Mouse (Mus musculus) lung, adult 2 months (tissue): Measurements from ENCODE around the gene Gucy2c. TPM values are rescaled to one million over a fixed set of nuclear protein-coding genes. Genes with fewer than 3 reads are reported as not detected.

Experiments
- DNase-seq: peaks from one replicate; pipeline ENCODE4 v3.0.0; 2022
- H3K4me1 ChIP-seq: fragments of 200-500 bp; 2 replicates; pipeline ENCODE4 v1.6.1; 2011; ENCODE audit warnings: low read length; ENCODE audit not compliant: control insufficient read depth, insufficient read depth
- H3K4me3 ChIP-seq: fragments of 200-500 bp; replicated peaks from 2 replicates; pipeline ENCODE3; 2011; ENCODE audit warnings: low read depth, mild to moderate bottlenecking, control low read depth, low read length; ENCODE audit errors: extremely low read depth
- CTCF ChIP-seq: fragments of 200-500 bp; IDR thresholded peaks from 2 replicates; pipeline ENCODE4 v1.5.1; 2011; ENCODE audit warnings: mild to moderate bottlenecking, low read length, control low read depth; ENCODE audit not compliant: insufficient read depth
- POLR2A ChIP-seq: fragments of 200-500 bp; IDR thresholded peaks from 2 replicates; pipeline ENCODE4 v1.6.1; 2011; ENCODE audit warnings: low read depth, mild to moderate bottlenecking, control low read depth, low read length, borderline replicate concordance; ENCODE audit errors: extremely low read depth
- WGBS: fragments of 180-500 bp; shearing (Covaris S2); methylation state at CpG from one replicate; pipeline ENCODE4 v1.1.7; 2018; 5-methylcytosine and 5-hydroxymethylcytosine counted together
- polyA plus RNA-seq: library from polyadenylated mRNA; depleted of rRNA; stranded (reverse); fragments of >200 nt; gene quantifications from 2 replicates; pipeline ENCODE4 v1.2.3, GENCODE M21; 2012

The Gucy2c gene
- polyA plus RNA-seq, 1 experiment = 0.04 TPM

DNA sequence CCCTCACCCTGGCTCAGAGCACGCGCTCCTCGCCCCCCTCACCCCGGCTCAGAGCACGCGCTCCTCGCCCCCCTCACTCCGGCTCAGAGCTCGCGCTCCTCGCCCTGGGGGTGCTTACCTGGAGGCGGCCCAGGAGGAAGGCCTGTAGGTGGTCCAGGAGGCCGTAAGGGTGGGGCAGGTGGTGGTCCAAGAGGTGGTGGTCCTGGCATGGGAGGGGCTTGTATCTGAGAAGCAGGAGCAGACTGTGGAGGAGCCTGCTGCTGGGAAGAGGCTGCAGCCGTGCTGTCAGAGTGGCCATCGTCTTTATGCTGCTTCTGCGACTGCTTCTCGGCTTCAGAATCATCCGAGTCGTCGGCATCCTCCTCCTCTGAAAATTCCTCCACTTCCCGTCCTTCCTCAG, 35.3 kb upstream of the Gucy2c start:
- no peaks in the 10 kb centered on the region; the same call in 1 of the 2 replicates for H3K4me1 ChIP-seq
- TF ChIP-seq CTCF (no peak), POLR2A (no peak)
- no peak for DNase-seq
- 93% methylated on average over 21 of the region's 21 CpGs for WGBS
- H3K4me3 ChIP-seq = no peak overlapping the region

DNA sequence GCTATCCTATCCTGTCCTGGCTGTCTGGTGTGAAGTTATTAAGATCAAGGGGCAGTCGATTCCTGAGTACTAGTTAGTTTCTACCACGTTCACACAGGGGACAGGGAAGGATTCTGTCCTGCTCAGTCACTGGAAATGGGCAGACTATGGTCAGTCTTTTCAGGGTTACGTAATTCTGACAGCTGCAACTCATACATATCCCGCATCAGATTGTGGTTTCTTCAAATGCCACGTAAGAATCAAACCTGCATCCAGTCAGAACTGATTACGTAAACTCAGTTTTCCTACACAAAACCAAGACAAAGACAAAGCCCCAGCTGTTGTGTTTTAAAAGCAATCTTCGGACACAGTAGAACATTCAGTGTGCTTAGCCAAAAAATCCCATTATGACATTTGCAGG, 33.8 kb upstream of the Gucy2c start:
- TF ChIP-seq POLR2A (no peak), CTCF (no peak)
- no peak overlapping the region for H3K4me3 ChIP-seq
- no peaks in the 10 kb centered on the region; the same call in 1 of the 2 replicates for H3K4me1 ChIP-seq
- DNase-seq = no peak
- 81% methylated on average over 7 of the region's 7 CpGs for WGBS

DNA sequence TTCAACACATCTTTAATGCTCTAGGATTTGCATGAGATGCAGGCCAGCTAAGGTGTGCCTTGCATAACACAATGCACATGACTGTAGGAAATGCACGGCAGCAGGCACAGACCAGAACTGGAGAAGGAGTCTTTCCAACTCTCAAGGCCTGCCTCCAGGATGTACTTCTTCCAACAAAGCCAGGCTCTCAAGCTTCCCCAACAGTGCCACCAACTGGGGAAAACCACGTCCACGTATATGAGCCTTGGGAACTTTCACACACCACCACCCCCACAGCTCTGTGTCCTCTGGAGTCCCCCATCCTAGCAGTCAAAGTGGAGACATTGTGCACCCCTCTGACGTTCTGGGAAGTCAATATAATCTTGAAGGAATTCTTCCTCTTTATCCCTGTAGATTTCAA, 31.6 kb upstream of the Gucy2c start:
- Histone ChIP-seq H3K4me1 (peaks cover 5% of the 10 kb centered on the region; the same call in 1 of the 2 replicates), H3K4me3 (no peak overlapping the region)
- no peak for DNase-seq
- WGBS = 25% methylated on average over 4 of the region's 4 CpGs
- TF ChIP-seq POLR2A (no peak), CTCF (peak; percentile 43)

DNA sequence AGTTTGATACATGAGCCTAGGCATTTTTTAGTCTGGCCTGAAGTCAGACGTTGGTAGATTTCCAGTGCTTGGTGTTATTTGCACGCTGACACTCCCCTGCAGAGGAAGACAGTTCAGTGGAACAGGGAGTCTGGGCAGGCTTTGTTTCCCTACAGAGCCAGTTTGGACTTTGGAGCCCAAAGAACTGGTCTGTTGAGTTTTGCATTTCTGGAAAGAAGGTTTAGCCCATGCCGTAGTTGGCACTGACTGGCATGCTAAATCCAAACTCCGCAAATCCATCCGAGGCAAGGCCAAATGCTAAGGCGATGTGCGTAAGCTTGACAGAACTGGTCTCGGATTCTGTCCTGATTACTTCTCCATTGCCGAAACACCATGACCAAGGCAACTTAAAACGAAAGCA, 29.6 kb upstream of the Gucy2c start:
- peaks cover 5% of the 10 kb centered on the region; the same call in 1 of the 2 replicates for H3K4me1 ChIP-seq
- DNase-seq = no peak
- TF ChIP-seq CTCF (no peak), POLR2A (no peak)
- H3K4me3 ChIP-seq = no peak overlapping the region
- 85% methylated on average over 10 of the region's 10 CpGs for WGBS

DNA sequence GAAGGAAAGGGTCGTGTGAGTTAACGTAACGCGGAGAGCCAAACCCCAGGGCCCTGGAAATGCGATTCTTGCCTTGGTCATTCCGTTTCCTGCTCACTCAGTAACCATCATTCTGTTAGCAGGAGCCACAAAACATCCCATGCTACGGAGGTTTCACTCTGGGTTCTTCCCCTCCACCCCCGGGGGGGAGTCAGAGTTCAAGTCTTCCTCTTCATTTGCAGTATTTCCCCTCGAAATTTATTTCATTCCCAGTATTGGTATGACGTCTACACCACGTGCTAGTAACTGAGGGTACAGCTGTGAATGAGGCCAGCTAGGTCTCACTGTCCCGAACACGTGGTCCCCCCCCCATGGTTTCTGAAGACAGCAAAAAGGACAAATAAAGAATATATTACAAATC, 28.1 kb upstream of the Gucy2c start:
- DNase-seq = no peak
- TF ChIP-seq CTCF = no peak
- TF ChIP-seq POLR2A = no peak
- peaks cover 5% of the 10 kb centered on the region; the same call in 1 of the 2 replicates for H3K4me1 ChIP-seq
- H3K4me3 ChIP-seq = peak overlapping the region; percentile 40
- WGBS = 56% methylated on average over 13 of the region's 13 CpGs

DNA sequence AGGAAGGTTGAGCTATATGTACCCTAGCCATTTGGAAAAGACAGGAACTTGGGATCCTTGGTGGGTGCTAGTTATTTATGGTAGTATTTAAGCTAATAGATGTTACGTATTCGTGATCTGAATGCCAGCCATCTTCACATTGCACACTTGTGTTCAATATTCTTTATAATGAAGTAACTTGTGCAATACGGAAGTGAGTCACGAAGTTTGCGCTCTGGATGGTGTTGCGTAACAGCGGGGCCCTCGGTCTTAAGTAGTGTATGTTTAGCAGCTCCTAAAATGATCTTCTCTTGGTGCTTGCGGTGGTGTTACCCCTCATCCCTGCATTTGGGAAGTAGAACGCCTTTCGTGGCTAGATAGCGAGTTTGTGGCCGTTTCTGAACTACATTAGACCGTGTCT, 27.5 kb upstream of the Gucy2c start:
- DNase-seq = peak; percentile 63
- peak overlapping the region; percentile 71 for H3K4me3 ChIP-seq
- peaks cover 5% of the 10 kb centered on the region; the same call in 1 of the 2 replicates for H3K4me1 ChIP-seq
- WGBS = 14% methylated on average over 14 of the region's 14 CpGs
- no peak for TF ChIP-seq CTCF
- TF ChIP-seq POLR2A = no peak

DNA sequence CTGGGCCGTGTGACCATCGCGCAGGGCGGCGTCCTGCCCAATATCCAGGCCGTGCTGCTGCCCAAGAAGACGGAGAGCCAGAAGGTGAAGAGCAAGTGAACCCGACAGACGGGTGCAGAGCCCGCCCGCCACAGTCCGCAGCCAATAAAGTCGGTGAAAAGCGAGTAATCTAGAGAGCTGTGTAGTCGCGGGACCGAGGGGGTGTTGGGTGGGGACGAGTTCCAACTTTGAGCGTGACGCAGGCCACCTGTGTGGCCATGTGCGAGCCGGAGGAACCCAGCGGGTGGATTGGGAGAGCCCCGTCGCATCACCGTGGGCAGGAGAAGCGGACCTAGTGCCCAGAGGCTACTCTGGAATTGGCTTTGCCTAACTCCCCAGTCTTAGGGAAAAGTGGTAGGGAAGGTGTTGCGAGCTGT, 27.1 kb upstream of the Gucy2c start:
- DNase-seq = no peak
- Histone ChIP-seq H3K4me3 (peak overlapping the region; percentile 71), H3K4me1 (peaks cover 5% of the 10 kb centered on the region; the same call in 1 of the 2 replicates)
- under 1% methylated on average over 28 of the region's 28 CpGs for WGBS
- TF ChIP-seq POLR2A (no peak), CTCF (no peak)

DNA sequence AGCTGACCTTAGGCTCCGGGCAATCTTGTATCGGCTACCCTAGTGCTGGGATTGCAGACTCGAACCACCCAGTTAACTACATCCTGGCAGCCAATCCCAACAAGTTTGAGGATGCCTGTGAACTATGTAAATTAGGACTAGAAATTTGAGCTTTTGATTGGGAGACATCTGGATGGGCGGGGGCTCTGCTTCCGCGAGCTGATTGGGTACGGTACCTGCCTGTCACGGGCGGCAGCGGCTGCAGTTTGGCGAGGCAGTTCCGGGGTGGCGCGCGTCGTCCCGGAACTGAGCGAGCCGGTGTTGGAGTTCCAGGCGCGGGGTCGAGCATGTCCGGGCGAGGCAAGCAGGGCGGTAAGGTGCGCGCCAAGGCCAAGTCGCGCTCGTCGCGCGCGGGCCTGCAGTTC, 26.5 kb upstream of the Gucy2c start, which contains the start of gene H2afj:
H2afj (plus strand) TSS at position 231 of the 404 bp plus-strand sequence.
- peak within 1 kb of the TSS; percentile 71 for H3K4me3 ChIP-seq

DNA sequence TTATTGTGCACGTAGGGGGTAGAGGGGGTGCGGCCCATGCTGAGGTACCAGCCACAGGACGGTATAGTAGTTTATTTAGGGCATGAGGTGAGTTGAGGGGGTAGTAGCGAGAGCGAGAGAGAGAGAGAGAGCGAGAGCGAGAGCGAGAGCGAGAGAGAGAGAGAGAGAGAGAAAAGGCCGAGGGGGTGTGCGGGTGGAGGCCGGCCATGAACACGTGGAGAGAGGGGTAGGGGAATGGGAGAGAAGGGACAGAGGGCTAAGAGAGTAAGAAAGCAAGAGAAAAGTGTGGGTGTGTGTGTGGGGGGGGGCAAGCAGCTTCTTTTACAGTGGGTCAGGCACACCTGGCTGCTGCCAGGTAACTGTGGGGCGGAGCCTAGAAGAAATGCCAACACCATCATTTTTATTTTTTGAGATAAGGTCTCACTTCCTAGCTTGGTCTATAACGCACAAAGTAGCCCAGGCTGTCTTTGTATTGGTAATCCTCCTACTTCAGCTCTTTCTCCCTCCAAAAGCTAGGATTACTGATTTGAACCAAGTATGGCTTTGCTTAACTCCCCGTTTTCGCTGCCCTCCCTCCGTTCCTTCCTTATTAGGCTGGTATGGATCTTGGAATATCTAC, 25.9 kb upstream of the Gucy2c start:
- TF ChIP-seq CTCF (no peak), POLR2A (no peak)
- 41% methylated on average over 18 of the region's 18 CpGs for whole genome bisulfite sequencing
- Histone ChIP-seq H3K4me3 (peak overlapping the region; percentile 65), H3K4me1 (peaks cover 5% of the 10 kb centered on the region; the same call in 1 of the 2 replicates)
- DNase-seq = no peak

More for the DNA sequence above, 26.5 kb upstream of the Gucy2c start, which contains the start of gene H2afj:
- peak; percentile 76; the same call in 1 of the 2 replicates for TF ChIP-seq POLR2A
- TF ChIP-seq CTCF = no peak
- WGBS = under 1% methylated on average over 34 of the region's 34 CpGs
- DNase-seq = peak; percentile 99
- H3K4me1 ChIP-seq = peaks cover 5% of the 10 kb centered on the region; the same call in 1 of the 2 replicates

DNA sequence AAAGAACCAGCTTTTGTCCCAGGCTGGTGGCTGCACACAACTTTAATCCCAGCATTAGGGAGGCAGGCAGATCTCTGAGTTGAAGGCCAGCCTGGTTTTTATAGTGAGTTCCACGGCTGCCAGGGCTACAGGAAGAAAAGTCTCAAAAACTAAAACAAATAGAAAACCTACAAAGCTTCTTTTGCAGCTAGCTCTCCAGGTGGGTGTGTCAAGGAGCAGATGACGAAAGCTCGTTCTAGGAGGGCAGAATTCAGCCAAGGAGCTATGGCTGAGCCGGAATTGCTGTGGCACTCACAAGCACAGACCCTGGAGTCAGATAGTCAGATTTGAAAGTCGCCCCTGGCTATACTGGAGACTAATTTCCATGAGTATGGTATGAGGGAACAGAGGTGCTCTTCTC, 25.3 kb upstream of the Gucy2c start:
- Histone ChIP-seq H3K4me3 (no peak overlapping the region), H3K4me1 (peaks cover 5% of the 10 kb centered on the region; the same call in 1 of the 2 replicates)
- WGBS = 69% methylated on average over 5 of the region's 5 CpGs
- peak; percentile 59 for DNase-seq
- TF ChIP-seq POLR2A (peak; percentile 39; the same call in 1 of the 2 replicates), CTCF (no peak)
